Mouse (Mus musculus) intestine, embryonic 16.5 days (tissue): ENCODE data around the gene Snx22. TPM values are rescaled to one million over a fixed set of nuclear protein-coding genes. Genes with fewer than 3 reads are reported as not detected.
A peak's percentile ranks its signal among the peaks of the same experiment; 100 is the strongest.

Experiments
- ATAC-seq: fragments of 200-750 bp; cut with Nextera tagmentation; 2 replicates; pipeline ENCODE4 v1.8.0; 2017; ENCODE audit warnings: moderate TSS enrichment, moderate library complexity
- H3K27ac ChIP-seq: fragments of 300-500 bp; sonication (generic); 2 replicates; pipeline ENCODE4 v1.5.1; 2014; ENCODE audit warnings: mild to moderate bottlenecking, low read length
- H3K27me3 ChIP-seq: fragments of 300-500 bp; sonication (generic); replicated peaks from 2 replicates; pipeline ENCODE4 v1.6.1; 2014; ENCODE audit warnings: low read length, control low read depth, mixed read lengths; ENCODE audit not compliant: control insufficient read depth, insufficient read depth
- H3K36me3 ChIP-seq: fragments of 300-500 bp; sonication (generic); 2 replicates; pipeline ENCODE4 v1.6.1; 2014; ENCODE audit warnings: low read length, control low read depth; ENCODE audit not compliant: control insufficient read depth, insufficient read depth
- H3K4me1 ChIP-seq: fragments of 300-500 bp; sonication (generic); 2 replicates; pipeline ENCODE4 v1.6.1; 2014; ENCODE audit warnings: low read length, control low read depth, mixed read lengths; ENCODE audit not compliant: control insufficient read depth, insufficient read depth
- H3K4me2 ChIP-seq: fragments of 300-500 bp; sonication (generic); 2 replicates; pipeline ENCODE4 v1.6.1; 2014; ENCODE audit warnings: low read depth, low read length, control low read depth
- H3K4me3 ChIP-seq: fragments of 300-500 bp; sonication (generic); 2 replicates; pipeline ENCODE4 v1.5.1; 2014; ENCODE audit warnings: mild to moderate bottlenecking, low read length
- H3K9ac ChIP-seq: fragments of 300-500 bp; sonication (generic); 2 replicates; pipeline ENCODE4 v1.6.1; 2014; ENCODE audit warnings: low read depth, low read length
- H3K9me3 ChIP-seq: fragments of 300-500 bp; sonication (generic); 2 replicates; pipeline ENCODE4 v1.6.1; 2016; ENCODE audit warnings: low read length, control low read depth; ENCODE audit not compliant: control insufficient read depth
- WGBS: fragments of 180-500 bp; shearing (Covaris S2); extraction: QIAGEN DNeasy Blood & Tissue Kit; methylation state at CpG from one replicate; pipeline ENCODE4 v1.1.7; 2014; 5-methylcytosine and 5-hydroxymethylcytosine counted together
- polyA plus RNA-seq: library from polyadenylated mRNA; unstranded; fragments of >200 nt; fragmentation: Nextera tagmentation; extraction: Ambion mirVana; gene quantifications from 2 replicates; pipeline ENCODE4 v1.2.1, GENCODE M21; 2015

Gene Snx22
- polyA plus RNA-seq: 1.2 and 1.9 TPM in 2 replicates

- H3K9me3 ChIP-seq: no peaks in the 10 kb centered on the region
- H3K4me3 ChIP-seq: peak within 1 kb of the TSS; percentile 54
- WGBS: under 1% methylated on average over 22 of the region's 22 CpGs
- H3K36me3 ChIP-seq: peaks cover 19% of the 10 kb centered on the region; the same call in 1 of the 2 replicates
- peak; percentile 98 for ATAC-seq
- peak within 1 kb of the TSS; percentile 99 for H3K4me2 ChIP-seq
- no peak within 1 kb of the TSS for H3K27ac ChIP-seq
- H3K27me3 ChIP-seq: peaks cover 11% of the 10 kb centered on the region
- H3K9ac ChIP-seq: peak within 1 kb of the TSS; percentile 47
- peaks cover 7% of the 10 kb centered on the region; the same call in 1 of the 2 replicates for H3K4me1 ChIP-seq
Measured at GRCm38 (mm10) chr9:66069583-66069982, at the start of gene Snx22. TSS of gene Snx22 (minus strand) at chr9:66069719.

GRCm38 (mm10) chr9:66116890-66117289 lies 47.4 kb upstream of the Snx22 start:
- Histone ChIP-seq H3K4me1 (peaks cover 6% of the 10 kb centered on the region), H3K9ac (no peak overlapping the region), H3K4me3 (no peak overlapping the region), H3K27me3 (no peaks in the 10 kb centered on the region), H3K4me2 (no peak overlapping the region), H3K36me3 (no peaks in the 10 kb centered on the region), H3K9me3 (no peaks in the 10 kb centered on the region), H3K27ac (no peak overlapping the region)
- no peak for ATAC-seq
- WGBS: 62% methylated on average over 8 of the region's 8 CpGs

- no peak overlapping the region for H3K9ac ChIP-seq
- no peak overlapping the region for H3K4me2 ChIP-seq
- no peak overlapping the region for H3K4me3 ChIP-seq
- H3K4me1 ChIP-seq: peaks cover 6% of the 10 kb centered on the region
- WGBS: 93% methylated on average over 3 of the region's 3 CpGs
- no peak for ATAC-seq
- H3K27ac ChIP-seq: no peak overlapping the region
- no peaks in the 10 kb centered on the region for H3K36me3 ChIP-seq
- H3K27me3 ChIP-seq: no peaks in the 10 kb centered on the region
- no peaks in the 10 kb centered on the region for H3K9me3 ChIP-seq
Measured at GRCm38 (mm10) chr9:66114341-66114740, 44.8 kb upstream of the Snx22 start.

DNA sequence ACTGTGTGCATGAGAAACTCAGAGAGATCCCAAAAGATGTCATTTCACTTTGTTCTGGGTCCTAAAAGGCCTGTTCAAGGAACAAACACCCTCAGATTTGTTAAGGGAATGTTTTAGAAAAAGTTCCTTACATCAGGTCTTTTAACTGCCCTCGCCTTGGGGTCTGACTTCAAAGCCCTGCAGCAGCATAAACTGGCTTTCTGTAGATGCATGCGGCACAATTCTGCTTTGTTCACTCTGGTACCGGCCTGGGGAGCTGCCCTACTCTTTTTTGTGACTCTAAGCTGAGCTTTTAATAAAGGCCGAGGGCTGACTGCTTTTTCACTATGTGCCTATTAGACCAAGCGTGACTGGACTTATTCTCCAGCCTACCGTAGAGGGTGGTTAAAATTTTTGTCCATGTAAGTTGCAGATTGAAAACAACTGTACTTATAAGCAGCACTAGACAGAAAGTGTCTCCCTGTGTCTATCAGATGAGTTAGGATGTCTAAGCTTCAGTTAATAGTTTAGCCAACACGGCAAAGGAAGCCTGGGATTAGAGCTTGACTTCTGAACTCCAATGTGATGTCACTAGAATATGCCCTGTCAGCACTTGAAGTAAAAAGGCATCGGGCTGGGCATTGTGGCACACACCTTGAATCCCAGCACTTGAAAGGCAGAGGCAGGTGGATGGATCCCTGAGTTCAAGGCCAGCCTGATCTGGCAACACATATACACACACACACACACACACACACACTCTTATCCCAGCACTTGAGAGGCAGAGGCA lies 41.3 kb upstream of the Snx22 start:
- H3K4me2 ChIP-seq: no peak overlapping the region
- H3K9me3 ChIP-seq: no peaks in the 10 kb centered on the region
- no peaks in the 10 kb centered on the region for H3K4me1 ChIP-seq
- H3K36me3 ChIP-seq: 0 out of 2 replicates have a peak, but pooled peaks cover 7% of the 10 kb centered on the region
- H3K4me3 ChIP-seq: no peak overlapping the region
- 81% methylated on average over 8 of the region's 8 CpGs for WGBS
- H3K9ac ChIP-seq: no peak overlapping the region
- no peak for ATAC-seq
- no peak overlapping the region for H3K27ac ChIP-seq
- no peaks in the 10 kb centered on the region for H3K27me3 ChIP-seq

DNA sequence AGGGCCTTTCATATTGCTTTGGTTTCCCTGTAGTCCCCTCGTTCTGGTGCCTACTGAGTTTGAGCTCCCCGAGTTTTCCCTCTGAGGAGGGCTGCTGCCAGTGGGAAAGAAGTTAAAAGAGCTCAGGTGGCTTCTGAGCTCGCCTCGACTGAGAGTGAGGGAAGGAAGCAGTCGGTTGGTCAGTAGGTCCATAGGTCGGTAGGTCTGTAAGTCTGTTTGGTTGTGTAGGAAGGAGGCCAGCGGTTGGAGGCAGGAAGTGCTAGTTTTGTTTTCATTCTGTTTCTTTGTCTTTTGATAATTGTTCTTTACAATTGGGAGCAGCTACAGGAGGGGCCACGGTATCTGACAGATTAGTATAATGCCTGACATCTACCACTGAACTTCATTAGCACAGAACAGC lies 40.6 kb upstream of the Snx22 start:
- Histone ChIP-seq H3K27ac (no peak overlapping the region), H3K4me3 (no peak overlapping the region), H3K4me2 (no peak overlapping the region), H3K9me3 (no peaks in the 10 kb centered on the region), H3K4me1 (no peaks in the 10 kb centered on the region), H3K27me3 (no peaks in the 10 kb centered on the region), H3K9ac (no peak overlapping the region), H3K36me3 (0 out of 2 replicates have a peak, but pooled peaks cover 7% of the 10 kb centered on the region)
- ATAC-seq: no peak
- 64% methylated on average over 8 of the region's 8 CpGs for WGBS

DNA sequence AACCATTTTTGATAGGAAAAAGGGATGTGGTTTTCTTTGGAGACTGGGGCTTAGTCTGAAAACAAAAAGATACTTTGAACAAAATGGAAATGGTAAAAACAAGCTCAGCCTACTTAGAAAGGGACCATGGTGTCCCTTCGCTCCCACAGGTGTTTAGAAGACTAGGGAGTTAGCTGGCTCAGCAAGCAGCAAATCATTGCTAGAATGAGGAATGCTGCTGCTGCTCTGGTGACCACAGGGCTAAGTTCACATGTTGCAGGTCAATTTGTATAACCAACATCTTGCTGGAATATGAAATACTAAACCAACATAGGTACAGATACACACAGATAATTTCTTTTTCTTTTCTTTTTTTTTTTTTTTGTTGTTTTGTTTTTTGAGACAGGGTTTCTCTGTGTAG lies 40.1 kb upstream of the Snx22 start:
- Histone ChIP-seq H3K4me3 (no peak overlapping the region), H3K4me1 (no peaks in the 10 kb centered on the region), H3K9ac (no peak overlapping the region), H3K9me3 (no peaks in the 10 kb centered on the region), H3K4me2 (no peak overlapping the region), H3K27ac (no peak overlapping the region), H3K36me3 (0 out of 2 replicates have a peak, but pooled peaks cover 7% of the 10 kb centered on the region), H3K27me3 (no peaks in the 10 kb centered on the region)
- ATAC-seq: no peak
- WGBS: 97% methylated on average over 1 of the region's 1 CpGs

- H3K27me3 ChIP-seq: no peaks in the 10 kb centered on the region
- no peak for ATAC-seq
- no peak overlapping the region for H3K4me3 ChIP-seq
- no peak overlapping the region for H3K9ac ChIP-seq
- H3K4me2 ChIP-seq: no peak overlapping the region
- H3K9me3 ChIP-seq: no peaks in the 10 kb centered on the region
- no peak overlapping the region for H3K27ac ChIP-seq
- no peaks in the 10 kb centered on the region for H3K4me1 ChIP-seq
- WGBS: 83% methylated on average over 8 of the region's 8 CpGs
- peaks cover 7% of the 10 kb centered on the region; the same call in 1 of the 2 replicates for H3K36me3 ChIP-seq
Measured at GRCm38 (mm10) chr9:66105168-66105567, 35.6 kb upstream of the Snx22 start.

DNA sequence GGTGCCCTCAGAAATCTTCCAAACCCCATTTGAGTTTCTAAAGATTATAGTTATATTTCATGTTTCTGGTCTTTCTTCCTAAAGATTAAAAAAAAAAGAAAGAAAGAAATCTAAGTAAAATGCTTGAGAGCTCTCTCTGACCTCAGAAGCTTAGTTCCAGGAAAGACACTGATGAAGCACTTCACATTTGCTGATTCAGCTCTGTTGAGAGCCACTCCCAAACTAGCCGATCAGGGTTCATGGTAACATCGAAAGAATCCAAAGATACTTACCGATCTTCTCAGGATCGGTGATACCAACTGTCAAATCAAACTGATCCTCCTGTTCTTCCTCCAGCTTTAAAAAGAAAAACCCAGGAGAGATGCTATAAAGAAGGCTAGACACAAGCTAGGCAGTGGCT lies 35.1 kb upstream of the Snx22 start:
- 94% methylated on average over 4 of the region's 4 CpGs for WGBS
- H3K27ac ChIP-seq: no peak overlapping the region
- no peak overlapping the region for H3K4me3 ChIP-seq
- no peak for ATAC-seq
- no peaks in the 10 kb centered on the region for H3K9me3 ChIP-seq
- no peak overlapping the region for H3K9ac ChIP-seq
- H3K4me2 ChIP-seq: no peak overlapping the region
- no peaks in the 10 kb centered on the region for H3K27me3 ChIP-seq
- H3K36me3 ChIP-seq: peaks cover 7% of the 10 kb centered on the region; the same call in 1 of the 2 replicates
- H3K4me1 ChIP-seq: no peaks in the 10 kb centered on the region

DNA sequence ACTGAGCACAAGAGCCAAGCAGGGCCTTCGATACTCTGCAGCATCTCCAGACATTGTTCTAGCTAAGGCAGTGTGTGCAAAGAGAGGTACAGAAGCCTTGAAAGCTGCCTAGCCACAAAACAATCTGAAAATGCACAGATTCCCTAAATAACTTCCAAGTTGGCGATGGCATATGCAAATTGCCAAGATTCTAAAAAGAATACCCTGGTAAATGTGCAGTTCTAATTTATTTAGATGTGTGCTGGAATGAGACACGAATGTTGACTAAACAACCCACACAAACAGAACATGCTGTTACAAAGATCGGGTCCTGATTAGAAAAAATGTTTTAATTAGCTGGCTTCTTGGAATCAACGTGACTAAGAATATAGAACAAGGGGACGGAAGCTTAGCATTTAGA lies 33.1 kb upstream of the Snx22 start:
- Histone ChIP-seq H3K9me3 (no peaks in the 10 kb centered on the region), H3K4me2 (no peak overlapping the region), H3K9ac (no peak overlapping the region), H3K4me3 (no peak overlapping the region), H3K27me3 (no peaks in the 10 kb centered on the region), H3K36me3 (peaks cover 5% of the 10 kb centered on the region; the same call in 1 of the 2 replicates), H3K4me1 (no peaks in the 10 kb centered on the region), H3K27ac (no peak overlapping the region)
- ATAC-seq: no peak
- WGBS: 89% methylated on average over 6 of the region's 6 CpGs
